Mouse (Mus musculus) spleen, postnatal 14 days (tissue): Measurements from ENCODE around the gene Nabp2.

Experiments
- DNase-seq, 2 experiments: peaks; one replicate each; pipeline ENCODE4 v3.0.0; 2021 to 2022; ENCODE audit warnings: low spot score in 2 of 2

Gene Nabp2

DNA sequence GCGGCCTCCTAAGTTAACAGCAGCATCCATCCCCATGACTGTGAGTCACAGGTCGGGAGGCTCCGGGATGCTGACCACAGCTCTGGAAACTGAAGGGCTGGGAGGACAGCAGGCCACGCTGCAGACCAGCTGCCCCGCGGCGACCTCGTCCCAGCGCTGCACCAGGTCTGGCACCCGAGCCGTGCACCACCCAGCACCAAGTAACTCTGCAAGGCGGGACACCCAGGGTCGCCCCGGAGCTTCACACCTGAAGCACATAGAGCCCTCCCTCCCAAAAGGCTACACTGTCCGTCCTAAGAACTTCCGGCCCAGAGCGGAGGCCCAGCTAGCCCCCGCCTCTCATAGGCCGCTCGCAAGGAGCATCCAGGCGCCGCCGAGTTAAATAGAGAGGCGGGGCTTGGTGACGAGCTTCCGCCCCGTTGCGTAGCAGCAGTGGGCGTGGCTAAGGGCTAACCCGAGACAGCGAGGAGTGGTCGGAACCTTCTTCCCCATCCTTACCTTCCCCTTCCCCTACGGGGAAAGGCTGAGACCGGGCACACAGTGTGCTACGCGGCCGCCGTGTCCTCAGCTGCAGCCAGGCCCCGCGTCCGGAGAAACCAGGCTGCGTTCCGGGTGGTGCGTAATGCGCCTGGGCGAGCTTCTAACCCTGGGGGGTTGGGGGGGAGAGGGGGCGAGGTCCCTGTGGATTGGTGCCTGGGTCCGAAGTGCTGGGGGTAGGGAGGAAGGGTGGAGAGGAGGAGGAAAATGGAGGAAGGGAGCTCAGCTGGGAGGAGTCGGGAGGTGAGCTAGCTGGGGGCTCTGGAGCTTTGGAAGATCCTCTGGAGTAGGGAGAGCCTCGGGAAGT lies at the start of gene Nabp2, which contains the start of gene Rnf41:
Gene Nabp2, minus strand, starts transcription at position 282 of the 844 bp plus-strand sequence.
Gene Rnf41, plus strand, starts transcription at position 447 of the 844 bp plus-strand sequence.
- peak; percentile 94 to 96 for DNase-seq

DNA sequence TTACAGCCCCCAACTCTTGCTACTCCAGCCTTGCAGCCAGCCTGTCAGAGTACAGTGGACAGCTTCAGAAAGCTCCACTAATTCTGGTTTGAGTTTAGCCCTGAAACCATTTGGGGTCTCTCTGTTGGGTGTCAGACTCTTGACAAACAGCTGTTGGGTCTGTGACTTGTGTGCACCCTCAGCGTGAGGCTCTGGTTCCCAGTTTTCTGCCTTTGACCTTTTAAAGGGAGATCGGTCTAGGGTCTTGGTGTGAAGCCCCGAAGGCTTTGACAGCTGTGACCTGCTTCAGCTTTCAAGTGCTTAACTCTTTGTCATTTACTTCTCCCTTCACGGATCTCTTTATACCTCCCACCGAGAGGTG lies 49.0 kb upstream of the Nabp2 start:
- no peak for DNase-seq

DNA sequence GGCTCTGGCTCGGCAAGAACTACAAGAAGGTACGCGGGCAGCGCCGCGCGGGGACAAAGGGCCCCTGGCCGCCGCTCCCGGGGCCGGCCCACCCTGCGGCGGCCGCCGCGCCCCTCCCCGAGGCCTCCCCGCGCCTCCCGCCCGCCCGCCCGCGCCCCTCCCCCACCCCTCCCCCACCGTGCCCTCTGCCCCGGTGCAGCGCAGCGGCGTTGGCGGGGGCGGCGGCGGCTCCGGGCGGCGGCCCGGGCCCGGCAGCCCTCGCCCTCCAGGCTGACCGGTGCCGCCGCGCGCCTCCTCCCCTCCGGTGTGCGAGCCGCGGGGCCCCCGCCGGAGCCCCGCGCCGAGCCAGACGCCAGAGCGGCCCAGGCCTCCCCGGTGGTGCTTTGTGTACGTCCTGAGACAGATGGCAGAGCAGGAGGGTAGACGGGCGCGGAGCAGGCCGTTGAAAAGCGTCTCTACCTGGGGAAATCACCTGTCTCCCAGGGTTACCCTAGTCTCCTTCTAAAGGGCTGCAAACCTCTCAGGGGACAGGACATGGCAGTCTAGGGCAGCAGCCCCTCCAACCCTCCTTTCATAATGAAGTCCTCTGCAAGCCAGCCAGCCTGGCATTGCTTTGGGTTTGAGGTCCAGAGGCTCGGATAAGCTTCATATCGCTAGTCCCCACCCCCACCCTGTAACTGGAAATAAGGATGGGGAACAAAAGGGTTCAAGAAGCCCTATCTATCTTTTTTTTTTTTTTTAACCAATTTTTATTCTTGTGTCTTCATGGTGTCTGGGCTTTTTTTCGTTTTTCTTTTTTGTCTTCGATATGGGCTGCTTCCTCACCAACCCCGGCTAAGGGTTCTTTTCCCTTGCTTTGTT lies 48.3 kb upstream of the Nabp2 start:
- peak in 1 of 2 experiments; percentile 24 for DNase-seq

DNA sequence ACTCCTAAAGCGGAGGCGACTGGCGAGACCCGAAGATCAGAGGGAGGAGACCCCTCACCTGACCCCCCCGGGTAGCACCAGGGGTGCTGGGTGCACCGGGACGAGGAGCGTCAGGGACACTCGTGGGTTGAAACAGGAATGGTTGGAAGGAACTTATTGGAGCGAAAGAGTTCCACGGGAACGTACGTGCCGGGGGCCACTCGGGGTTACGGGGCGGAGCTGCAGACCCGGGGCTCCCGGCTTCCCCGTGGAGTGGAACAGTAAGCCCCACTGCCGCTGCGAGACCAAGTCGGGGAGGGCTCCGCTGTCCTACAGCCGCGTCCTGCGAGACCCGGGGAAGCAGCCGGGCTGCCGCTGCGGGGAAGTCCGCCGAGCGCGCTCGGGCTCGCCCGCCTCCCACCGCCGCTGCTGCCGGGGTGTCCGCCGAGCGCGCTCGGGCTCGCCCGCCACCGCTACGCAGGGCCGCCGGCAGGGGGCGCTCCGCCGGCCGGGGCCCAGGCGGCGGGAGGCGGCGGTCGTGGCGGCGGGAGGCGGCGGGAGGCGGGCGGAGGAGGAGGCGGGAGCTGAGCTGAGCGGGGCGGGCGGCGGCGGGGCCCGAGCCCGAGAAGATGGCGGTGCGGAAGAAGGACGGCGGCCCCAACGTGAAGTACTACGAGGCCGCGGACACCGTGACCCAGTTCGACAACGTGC lies 47.6 kb upstream of the Nabp2 start, which contains the start of gene Smarcc2:
Gene Smarcc2, plus strand, starts transcription at position 530 of the 690 bp plus-strand sequence.
- peak; percentile 78 to 84 for DNase-seq

DNA sequence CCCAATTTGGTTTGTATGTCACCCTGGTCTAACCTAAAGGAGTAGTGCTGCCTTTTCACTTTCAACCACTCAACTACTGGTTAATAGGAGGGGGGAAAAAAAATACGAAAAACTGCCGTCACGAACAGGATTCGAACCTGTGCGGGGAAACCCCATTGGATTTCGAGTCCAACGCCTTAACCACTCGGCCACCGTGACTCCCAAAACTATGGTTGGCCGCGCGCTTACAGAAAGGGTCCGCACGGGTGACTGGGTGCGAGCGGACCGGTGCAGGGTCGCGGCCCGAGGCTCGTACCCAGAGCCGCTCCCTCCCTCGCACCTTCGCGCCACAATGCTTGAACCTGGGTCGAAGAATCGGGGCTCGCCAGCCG lies 47.0 kb upstream of the Nabp2 start:
- peak; percentile 85 to 88 for DNase-seq

DNA sequence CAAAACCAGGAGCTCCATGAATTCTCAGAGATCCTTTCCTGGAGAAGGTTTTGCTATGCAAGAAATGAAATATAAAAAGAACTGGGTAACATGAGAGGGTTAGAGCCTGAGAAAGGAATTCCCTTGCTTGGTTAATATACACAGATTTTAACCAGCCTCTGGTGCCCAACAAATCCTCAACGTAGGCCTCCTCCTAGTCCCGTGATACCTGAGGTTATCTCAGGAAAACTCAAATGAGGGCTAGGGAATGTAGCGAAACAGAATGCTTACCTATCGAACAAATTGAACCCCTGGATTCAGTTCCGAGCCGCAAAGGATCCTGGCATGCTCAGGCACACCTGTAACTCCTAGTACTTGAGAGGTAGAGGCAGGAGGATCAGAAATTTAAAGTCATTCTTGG lies 46.4 kb upstream of the Nabp2 start:
- DNase-seq = no peak

DNA sequence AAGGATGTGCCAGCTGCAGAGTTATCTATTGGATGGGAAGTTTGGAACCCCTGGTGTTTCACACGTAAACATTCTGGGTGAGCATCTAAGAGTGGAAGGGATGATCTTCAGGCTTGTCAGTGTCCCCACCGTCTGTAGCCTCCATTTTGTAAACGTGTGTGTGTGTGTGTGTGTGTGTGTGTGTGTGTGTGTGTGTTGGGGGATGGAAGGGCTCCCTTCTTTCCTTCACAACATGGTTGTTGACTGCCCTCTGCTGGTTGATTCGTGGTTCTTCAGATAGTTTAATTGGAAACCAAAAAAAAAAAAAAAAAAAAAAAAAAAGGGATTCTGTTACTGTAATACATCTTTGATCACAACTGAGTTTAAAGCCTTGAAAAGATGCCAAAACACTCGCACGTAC lies 44.0 kb upstream of the Nabp2 start:
- peak in 1 of 2 experiments; percentile 59 for DNase-seq

DNA sequence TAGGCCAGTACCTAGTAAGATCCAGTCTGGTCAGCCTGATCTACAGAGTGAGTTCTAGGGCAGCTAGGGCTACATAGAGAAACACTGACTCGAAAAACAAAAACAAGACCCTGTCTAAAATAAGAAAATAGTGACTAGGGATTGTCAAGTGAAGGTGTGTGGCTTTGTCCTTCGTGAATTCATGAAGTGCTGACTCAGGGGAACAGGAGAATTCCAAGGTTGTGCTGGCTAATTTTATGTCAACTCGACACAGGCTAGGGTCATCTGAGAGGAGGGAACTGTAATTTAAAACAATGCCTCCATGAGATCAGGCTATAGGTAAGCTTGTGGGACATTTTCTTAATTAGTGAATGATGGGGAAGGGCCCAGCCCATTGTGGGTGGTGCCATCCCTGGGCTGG lies 43.2 kb upstream of the Nabp2 start:
- DNase-seq = no peak

DNA sequence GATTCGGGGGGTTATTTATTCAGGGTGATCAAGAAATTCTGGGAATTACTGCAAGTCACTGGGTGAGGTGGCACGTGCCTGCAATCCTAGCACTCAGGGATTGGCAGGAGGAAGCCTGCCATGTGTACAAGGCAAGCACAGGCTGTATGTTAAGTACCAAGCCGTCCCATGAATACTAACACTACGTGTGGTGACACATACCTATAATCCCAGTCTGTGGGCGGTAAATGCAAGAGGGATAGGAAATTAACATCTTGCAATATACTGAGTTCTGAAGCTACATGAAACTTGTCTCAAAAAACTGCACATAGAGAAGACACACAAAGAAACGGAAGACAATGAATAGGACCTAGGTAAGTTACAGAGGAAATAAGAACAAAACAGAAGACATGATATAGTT lies 39.7 kb upstream of the Nabp2 start:
- no peak for DNase-seq

DNA sequence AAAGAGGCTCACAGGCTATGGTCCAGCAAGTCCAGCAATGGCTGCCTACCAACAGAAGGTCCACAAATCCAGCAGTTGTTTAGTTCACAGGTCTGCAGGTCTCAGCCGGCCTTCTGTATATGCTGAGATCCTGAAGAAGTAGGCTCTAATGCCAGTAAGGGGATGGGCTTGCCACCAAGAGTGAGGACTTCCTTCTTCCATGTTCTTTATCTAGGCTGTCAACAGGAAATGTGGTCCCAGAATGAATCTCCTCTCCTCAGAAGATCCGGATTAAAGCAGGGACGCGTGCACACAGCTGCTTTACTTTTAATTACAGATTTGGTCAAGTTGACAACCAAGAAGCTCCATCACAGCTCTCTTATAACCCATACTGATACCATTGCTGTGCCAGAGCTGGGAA lies 34.1 kb upstream of the Nabp2 start:
- no peak for DNase-seq

DNA sequence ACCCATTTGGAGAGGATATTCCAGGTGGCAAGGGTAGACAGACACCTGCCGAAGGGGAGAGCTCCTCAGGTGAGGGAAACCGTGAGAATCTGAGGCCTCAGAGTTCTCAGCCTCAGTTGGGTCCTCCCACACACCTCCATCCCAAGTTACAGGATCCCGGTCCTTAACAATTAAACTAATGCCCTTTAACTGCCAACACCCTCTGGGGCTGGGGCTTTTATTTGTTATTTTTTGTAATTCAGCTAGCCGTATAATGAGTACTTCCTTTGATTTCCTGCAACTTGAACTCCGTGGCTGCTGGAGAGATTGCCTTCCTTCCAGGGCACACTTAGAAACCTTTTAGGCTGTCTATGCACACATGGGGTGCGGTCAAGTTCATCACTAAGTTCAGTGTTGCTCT lies 33.1 kb upstream of the Nabp2 start:
- DNase-seq = no peak

DNA sequence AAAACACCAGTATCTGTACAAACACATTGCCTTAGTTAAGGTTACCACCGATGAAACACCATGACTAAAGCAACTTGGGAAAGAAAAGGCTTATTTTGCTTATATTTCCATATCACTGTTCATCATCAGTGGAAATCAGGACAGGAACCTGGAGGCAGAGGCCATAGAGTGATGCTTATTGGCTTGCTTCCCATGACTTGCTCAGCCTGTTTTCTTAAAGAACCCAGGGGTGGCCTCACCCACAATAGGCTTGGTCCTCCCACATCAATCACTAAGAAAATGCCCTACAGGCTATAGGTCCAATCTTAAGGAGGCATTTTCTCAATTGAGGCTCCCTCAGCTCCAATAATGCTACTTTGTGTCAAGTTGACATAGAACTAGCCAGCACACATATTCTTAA lies 31.4 kb upstream of the Nabp2 start:
- no peak for DNase-seq

DNA sequence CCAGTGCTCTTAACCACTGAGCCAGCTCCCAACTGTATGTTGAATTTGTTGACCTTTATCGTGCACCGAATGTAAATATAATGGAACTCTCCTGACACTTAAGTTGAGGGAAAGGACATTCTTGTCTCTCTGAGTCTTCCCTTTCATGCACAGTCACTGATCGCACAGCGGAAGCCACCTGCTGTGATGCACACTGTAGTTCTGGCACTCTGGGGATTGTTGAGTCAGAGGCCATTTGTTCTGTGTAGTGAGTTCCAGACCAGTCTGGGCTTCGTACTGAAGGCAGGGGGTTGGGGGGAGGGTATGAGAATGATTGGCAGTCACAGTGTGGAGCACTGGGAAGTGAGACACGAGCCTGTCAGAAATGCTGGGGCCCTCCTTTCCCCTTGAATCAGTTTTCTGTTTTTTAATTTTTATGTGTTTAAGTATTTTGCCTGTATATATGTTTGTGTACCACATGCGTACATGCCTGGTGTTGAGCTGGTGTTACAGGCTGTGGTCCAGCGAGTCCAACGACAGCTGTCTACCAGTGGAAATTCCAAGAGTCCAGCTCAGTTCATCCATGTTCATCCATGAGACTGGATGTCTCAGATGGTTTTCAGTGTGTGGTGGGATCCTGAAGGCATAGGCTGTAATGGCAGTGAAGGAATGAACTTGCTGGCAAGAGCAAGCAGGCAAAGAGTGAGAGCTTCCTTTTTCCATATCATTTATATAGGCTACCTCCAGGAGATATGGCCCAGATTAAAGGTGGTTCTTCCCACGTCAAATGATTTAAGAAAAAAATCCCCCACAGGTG lies 30.2 kb upstream of the Nabp2 start:
- DNase-seq = no peak

DNA sequence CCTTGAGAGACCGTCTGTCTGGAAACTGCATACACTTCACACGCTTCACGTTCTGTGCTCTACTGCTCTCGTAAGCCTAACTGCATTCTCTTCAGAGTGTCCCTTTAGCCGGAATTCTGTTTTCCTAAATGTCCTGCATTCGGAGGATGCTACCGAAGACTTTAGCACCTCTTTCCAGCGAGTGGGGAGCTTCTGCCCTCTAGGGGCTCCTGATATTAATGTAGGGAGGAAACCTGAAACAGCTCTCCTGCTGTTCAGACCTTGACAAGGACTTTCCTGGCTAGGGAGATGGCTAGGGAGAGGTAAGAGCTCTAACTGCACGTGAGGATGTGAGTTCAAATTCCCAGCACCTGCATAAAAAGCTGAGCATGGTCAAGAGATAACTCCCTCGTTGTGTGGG lies 29.1 kb upstream of the Nabp2 start:
- no peak for DNase-seq

DNA sequence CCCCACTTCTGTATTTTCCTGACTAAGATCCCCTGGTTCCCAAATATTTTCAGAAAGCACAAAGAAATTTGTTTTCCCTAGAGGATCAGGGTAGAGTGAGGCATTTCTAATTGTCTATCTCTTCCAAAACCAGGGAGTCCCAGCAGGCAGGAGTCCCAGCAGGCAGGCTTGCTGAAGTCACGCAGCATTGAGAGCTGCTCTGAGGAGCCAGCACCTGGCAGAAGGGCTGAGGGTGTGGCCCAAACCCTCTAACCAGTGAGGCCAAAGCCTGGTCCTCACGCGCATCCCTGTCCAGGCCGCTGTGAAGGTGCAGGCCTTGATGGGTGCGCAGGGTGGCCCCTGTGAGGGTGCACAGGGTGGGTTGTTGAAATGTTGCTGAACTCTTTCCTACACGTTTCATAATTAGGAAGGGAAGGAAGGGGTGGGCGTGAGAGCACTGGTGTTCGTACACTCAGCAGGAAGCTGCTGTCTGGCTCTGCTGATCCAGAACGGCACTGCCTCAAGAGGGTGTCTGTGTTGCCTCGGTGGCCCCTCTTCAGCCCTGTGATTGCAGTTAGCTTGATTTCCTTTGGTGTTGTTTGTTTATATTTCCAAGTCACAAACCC lies 27.5 kb upstream of the Nabp2 start:
- peak; percentile 20 to 41 for DNase-seq

DNA sequence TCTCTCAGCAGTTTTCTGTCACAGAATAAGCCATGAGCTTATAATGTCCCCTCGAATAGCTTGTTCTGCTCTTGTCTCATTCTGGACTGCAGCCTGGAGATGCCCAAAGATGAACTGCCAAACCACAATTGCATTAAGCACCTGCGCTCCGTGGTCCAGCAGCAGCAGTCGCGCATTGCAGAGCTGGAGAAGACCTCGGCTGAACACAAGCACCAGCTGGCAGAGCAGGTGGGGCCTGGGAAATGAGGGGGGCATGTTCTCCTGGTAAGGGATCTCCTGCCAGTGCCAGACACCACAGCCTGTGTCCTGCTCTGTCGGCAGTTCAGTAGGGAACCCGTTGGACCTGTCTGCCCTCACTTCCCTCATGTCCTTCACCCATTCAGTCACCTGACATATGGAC lies 25.1 kb upstream of the Nabp2 start:
- no peak for DNase-seq

DNA sequence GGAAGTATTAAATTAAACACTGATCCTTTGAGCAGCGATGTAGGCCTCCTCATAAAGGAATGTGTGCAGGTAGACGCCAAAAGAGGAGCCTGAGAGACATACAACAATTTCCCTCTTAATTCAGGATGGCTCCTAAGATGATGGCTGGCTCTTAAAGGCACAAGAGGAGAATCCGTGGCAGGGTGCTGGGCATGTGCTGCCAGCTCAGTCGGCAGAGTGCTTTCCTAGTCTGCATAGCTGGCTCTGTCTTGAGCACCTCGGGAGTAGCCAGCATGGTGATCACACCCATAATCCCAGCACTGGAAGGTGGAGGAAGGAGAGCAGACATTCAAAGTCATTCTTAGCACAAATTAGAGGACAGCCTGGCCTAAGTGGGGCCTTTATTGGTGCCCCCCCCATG lies 24.6 kb upstream of the Nabp2 start:
- DNase-seq = no peak

DNA sequence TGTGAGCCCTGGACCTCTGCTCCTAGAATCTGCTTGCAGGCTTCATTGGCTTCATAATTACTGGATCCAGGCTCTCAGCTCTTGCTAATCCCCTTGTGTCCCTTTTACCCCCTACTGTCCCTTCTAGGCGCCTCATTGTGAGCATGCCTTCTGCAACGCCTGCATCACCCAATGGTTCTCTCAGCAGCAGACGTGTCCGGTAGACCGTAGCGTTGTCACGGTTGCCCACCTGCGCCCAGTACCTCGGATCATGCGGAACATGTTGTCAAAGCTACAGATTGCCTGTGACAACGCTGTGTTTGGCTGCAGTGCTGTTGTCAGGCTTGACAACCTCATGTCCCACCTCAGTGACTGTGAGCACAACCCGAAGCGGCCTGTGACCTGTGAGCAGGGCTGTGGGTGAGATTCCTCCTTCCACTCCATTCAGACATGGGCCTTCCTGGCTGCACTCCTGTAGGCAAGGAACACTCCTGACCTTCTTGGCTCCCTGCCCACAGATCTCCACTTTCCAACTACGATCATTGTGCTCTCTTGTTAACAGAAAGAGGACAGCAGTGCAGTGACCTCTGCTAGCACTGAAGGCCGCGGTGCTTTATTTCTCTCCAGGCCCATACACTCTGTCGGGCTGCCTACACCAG lies 24.0 kb upstream of the Nabp2 start:
- no peak for DNase-seq

DNA sequence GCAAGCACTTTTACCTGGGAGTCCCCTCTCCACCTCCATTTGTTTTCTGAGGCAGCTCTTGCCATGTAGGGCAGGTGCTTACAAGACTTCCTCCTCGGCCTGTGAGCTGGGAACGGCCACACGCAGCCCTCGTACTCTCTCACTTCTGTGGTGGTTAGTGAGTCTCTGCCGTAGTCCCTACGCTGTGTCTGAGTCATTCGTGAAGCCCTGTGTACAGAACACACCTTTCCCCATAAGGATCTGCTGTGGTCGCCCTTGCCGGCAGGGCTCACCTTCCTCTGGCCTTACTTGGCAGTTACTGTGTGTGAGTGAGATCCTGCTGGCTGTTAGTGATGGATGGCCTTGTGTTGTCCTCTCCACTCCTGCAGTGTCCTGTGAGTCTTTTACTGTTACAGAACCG lies 23.4 kb upstream of the Nabp2 start:
- no peak for DNase-seq

DNA sequence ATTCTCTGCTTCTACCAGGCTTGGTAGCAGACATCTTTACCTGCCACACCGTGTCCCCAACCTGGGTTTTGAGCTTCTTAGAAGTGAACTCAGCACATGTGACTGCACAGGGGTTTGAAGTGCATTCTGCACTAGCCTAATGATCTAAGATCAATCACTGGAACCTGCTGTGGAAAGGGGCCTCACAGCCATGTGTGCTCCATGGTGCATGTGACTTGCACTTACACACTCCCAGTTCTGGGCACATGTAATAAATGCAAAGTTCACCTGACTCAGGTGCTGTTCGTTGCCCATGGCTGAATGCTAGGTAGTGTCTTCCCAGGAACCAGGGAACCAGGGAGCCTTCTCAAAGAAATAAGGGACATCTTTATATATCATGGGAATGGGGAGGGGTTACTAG lies 22.1 kb upstream of the Nabp2 start:
- DNase-seq = no peak

DNA sequence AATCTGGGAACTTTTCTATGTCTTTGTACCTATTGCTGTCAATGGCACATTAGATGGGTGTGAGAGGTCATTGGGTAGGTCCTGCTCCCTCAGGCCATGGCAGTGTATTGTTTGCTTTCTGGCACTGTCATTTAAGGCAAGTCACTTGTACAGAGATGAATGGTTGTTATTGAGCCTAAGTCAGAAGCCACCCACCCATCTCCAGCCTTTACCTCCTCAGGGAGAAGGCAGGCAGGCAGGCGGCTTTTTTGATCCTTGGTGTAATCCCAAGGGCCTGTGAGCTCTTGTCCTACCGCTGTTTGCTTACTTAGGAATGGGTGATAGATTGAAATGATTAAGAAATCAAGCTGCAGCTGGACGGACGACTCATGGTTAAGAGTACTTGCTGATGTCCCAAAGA lies 18.2 kb upstream of the Nabp2 start:
- DNase-seq = no peak
